Mouse (Mus musculus) left cerebral cortex, postnatal 14 days (tissue): ENCODE measurements around the gene Olfr103. TPM values are rescaled to one million over a fixed set of nuclear protein-coding genes. Genes with fewer than 3 reads are reported as not detected.

ENCODE experiments used
- DNase-seq, 2 experiments: peaks; one replicate each; pipeline ENCODE4 v3.0.0; 2021 to 2022; ENCODE audit warnings: low spot score in 2 of 2, mixed read lengths in 1 of 2
- intact Hi-C: fragments of 180-260 bp; cut with DNase I; formaldehyde crosslinking; loops from one replicate; pipeline ENCODE4 v1.15.1; 2025
- long read RNA-seq, 2 experiments: library from polyadenylated mRNA; stranded (forward); transcript quantifications; one replicate each; pipeline ENCODE4 v2.0.0; 2021
- total RNA-seq, 2 experiments: library from RNA; stranded (reverse); gene quantifications; 2 replicates each; pipeline ENCODE4 v1.2.3; 2021

The Olfr103 gene
- total RNA-seq = not detected
- long read RNA-seq, experiment 1 = 0 reads
- long read RNA-seq, experiment 2 = 0 reads

- no peak for DNase-seq
- intact Hi-C loops = no loop called here
Observed at GRCm38 (mm10) chr17:37339598-37339997, at the start of gene Olfr103. Gene Olfr103 (minus strand): TSS chr17:37339698.

- no peak for DNase-seq
- intact Hi-C loops = no loop called here
Observed at GRCm38 (mm10) chr17:37378733-37379132, 39.2 kb upstream of the Olfr103 start, which contains the start of gene Olfr105-ps. Gene Olfr105-ps (plus strand): TSS chr17:37379033.

GRCm38 (mm10) chr17:37359282-37359681, 19.8 kb upstream of the Olfr103 start, which contains the start of gene Olfr104-ps:
Gene Olfr104-ps (plus strand): TSS chr17:37359582.
- intact Hi-C loops = no loop called here
- no peak for DNase-seq

- DNase-seq = no peak
- intact Hi-C loops = no loop called here
Observed at GRCm38 (mm10) chr17:37316954-37317353, 22.5 kb downstream of the Olfr103 start, which contains the start of gene Olfr102. Gene Olfr102 (minus strand): TSS chr17:37317054.

- intact Hi-C loops = no loop called here
- no peak for DNase-seq
Observed at GRCm38 (mm10) chr17:37310146-37310699, 29.3 kb downstream of the Olfr103 start.

GRCm38 (mm10) chr17:37308483-37308882, 31.0 kb downstream of the Olfr103 start:
- intact Hi-C loops = no loop called here
- peak in 1 of 2 experiments; percentile 5 for DNase-seq

GRCm38 (mm10) chr17:37304213-37304612, 35.3 kb downstream of the Olfr103 start, which contains the start of gene Olfr101:
Gene Olfr101 (minus strand): TSS chr17:37304313.
- no peak for DNase-seq
- intact Hi-C loops = no loop called here

Other genes with a start within 250 kb of the Olfr103 start
- not detected for gene Olfr91, start 241.4 kb downstream of the Olfr103 start, total RNA-seq
- not detected for gene Olfr92, start 219.6 kb downstream of the Olfr103 start, total RNA-seq
- gene Olfr93, start 178.2 kb downstream of the Olfr103 start, total RNA-seq = not detected
- gene Ubd, start 145.8 kb downstream of the Olfr103 start, total RNA-seq = not detected
- gene Olfr94, start 138.7 kb downstream of the Olfr103 start, total RNA-seq = not detected
- gene Olfr95, start 126.6 kb downstream of the Olfr103 start, total RNA-seq = not detected
- not detected for gene Olfr96, start 119.6 kb downstream of the Olfr103 start, total RNA-seq
- gene Olfr97, start 102.4 kb downstream of the Olfr103 start, total RNA-seq = not detected
- gene Olfr98, start 75.9 kb downstream of the Olfr103 start, total RNA-seq = not detected
- gene H2-M3, start 69.5 kb downstream of the Olfr103 start, total RNA-seq = 1 to 10 TPM; 2.7 to 4.1 TPM
- not detected for gene Olfr99, start 56.2 kb downstream of the Olfr103 start, total RNA-seq
- gene Olfr101, start 35.4 kb downstream of the Olfr103 start, total RNA-seq = not detected
- gene Olfr102, start 22.6 kb downstream of the Olfr103 start, total RNA-seq = not detected
- not detected for gene Olfr104-ps, start 19.9 kb upstream of the Olfr103 start, total RNA-seq
- not detected for gene Olfr105-ps, start 39.3 kb upstream of the Olfr103 start, total RNA-seq
- not detected for gene Olfr106-ps, start 50.7 kb upstream of the Olfr103 start, total RNA-seq
- gene Olfr107, start 59.5 kb upstream of the Olfr103 start, total RNA-seq = not detected
- not detected for gene Olfr108, start 105.8 kb upstream of the Olfr103 start, total RNA-seq
- not detected for gene Olfr109, start 119.2 kb upstream of the Olfr103 start, total RNA-seq
- not detected for gene H2-M2, start 143.9 kb upstream of the Olfr103 start, total RNA-seq
- gene Olfr110, start 152.8 kb upstream of the Olfr103 start, total RNA-seq = not detected
- gene Olfr111, start 168.3 kb upstream of the Olfr103 start, total RNA-seq = not detected
- gene Olfr112, start 229.8 kb upstream of the Olfr103 start, total RNA-seq = not detected
- gene Olfr113, start 238.0 kb upstream of the Olfr103 start, total RNA-seq = not detected